Mouse (Mus musculus): ENCODE measurements around the gene Nkx2-1. TPM values are rescaled to one million over a fixed set of nuclear protein-coding genes. Genes with fewer than 3 reads are reported as not detected.

The Nkx2-1 gene
- total RNA-seq, 2 experiments from 2014 or later, result not detected

GRCm38 (mm10) chr12:56521106-56521840, 15.4 kb downstream of the Nkx2-1 start:
- DNase-seq, result no peak

DNA sequence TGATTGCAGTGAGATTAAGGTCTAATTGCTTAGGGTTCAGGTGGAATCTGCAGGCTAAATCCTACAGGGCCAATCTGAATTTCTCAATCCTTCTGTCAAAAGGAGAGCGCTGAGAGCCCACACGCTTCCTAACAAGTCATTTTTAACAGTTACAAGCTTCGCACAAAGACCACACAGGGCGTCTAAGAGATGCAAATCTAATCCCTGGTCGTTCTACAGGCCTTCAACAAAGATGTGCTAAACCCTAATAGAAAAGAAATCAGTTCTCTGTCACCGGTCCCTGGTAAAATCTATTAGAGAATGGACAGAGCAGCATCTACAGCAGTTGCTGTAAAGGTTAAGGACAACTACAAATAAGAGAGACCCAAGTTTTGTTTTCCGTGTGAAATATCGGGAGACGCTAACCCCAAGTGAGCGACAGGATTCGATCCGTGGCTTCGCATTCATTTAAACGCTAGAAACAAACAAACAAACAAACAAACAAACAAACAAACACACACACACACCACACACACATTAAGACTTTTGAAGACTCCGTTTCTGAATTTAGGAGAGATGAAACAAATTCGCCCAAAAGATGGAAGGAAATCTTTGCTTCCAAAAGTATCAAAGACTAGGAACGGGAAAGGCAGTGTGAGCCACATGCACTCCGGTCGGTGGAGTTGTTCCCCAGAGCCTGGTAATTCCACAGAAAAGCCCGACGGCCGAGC, 16.2 kb downstream of the Nkx2-1 start:
- DNase-seq, result no peak

GRCm38 (mm10) chr12:56519738-56520191, 16.9 kb downstream of the Nkx2-1 start:
- no peak for DNase-seq

DNA sequence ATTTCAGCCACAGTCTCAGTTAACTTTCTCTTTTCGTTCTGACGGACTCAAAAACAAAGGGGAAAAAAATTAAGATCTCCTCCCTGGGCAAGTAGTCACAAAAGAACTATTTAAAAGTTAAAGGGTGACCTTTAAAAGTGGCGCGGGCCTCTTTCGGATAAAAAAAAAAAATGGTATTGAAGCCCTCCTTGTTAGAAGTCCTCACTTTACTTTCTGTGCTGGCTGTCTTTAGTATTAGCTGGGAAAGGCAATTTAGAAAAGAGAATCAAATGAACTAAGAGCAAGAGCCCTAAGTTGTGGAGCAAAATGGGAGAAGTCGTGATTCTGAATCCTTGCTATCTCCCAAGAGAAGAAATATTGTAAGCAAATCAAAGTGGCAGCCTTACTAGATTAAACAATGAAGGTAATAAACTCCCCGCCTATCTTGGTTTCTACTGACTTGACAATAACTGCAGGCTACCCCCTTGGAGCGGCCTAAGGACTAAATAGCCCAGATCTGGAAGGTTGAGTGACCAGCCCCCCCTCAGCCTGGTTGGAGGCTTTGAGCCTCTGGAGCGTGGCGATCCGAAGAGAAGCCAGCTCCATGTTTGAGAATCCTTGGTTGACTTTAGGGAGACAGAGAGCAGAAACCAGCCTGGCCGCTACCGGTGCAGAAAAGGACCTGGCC, 17.5 kb downstream of the Nkx2-1 start:
- no peak for DNase-seq

DNA sequence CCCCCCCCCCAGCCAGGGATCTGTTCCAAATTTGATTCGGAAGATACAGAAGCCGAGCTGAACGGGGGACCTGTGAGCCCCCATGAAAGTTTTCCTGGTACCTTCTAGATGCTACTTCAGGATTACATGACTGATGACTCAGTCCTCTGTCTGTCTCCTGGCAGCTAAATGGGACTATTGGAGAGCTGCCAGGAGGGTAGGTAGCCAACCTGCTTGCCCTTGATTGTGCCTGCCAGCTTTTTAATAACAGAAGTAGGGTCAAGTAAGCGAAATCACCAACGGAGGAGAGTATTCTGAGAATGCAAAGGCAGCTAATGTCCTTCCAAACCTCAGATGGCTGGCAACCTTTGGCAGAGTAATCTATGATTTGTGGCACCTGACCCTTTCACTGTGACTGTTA, 18.5 kb downstream of the Nkx2-1 start:
- no peak for DNase-seq

DNA sequence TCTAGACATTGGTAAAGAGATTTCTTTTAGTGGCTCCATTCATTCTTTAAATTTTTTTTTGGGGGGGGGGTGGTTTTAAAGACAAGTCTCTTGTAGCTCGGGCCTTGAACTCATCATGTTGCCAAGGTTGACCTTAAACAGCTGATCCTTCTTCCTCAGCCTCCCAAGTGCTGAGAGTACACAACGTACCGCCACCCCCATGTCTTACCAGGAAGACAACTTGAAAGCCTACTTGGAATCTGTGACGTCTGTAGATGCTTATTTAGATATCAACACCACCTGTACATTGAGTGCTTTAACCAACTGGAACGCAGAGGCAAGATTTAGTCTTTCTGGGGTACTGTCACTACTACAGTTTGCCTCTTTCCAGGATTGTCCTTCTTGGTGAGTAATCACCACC, 21.9 kb downstream of the Nkx2-1 start:
- DNase-seq, result no peak

DNA sequence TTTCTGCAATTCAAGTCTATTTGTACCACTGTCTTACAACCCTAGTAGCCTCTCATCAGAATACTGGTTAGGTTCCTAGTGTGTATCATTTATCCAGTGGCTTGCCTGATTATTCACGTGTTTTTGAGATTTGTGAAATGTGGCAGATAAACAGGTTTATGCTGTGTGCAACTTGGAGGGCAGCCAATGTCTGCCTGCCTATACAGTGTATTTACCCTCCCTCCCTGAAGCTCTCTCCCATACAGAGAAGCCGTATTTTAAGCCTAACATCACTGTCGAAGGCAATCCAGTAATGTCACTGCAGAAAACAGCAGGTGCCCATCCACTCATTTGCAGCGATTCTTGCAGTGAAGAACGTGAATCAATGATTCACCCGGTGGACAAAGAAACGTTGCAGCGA, 28.3 kb downstream of the Nkx2-1 start:
- no peak for DNase-seq

- DNase-seq, result no peak
Observed at GRCm38 (mm10) chr12:56487046-56487445, 49.7 kb downstream of the Nkx2-1 start.

DNA sequence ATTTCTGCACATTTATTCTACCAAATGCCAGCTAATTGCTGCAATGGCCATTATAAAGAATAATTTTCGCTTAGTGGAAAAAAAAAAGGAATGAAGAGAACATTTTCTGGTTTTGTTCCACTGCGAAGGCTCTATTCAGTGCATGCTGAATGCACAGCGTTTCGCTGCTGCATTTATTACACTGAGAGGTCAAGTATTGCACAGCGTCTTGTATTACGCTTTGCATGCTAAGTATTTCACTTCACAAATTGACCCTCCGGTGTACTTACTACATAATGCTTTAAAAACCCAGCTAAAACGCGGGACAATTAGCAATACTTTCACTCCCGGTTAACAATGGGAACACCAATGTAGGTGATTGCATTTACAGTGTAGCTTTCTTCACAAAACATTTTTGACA, 54.1 kb downstream of the Nkx2-1 start:
- no peak for DNase-seq

Other genes with a start within 250 kb of the Nkx2-1 start
- 10 to 100 TPM; 13.3 TPM for gene Mbip, start 191.0 kb downstream of the Nkx2-1 start, total RNA-seq (2021)
- gene Nkx2-9, start 76.4 kb upstream of the Nkx2-1 start, total RNA-seq (2021), result not detected
- under 1 TPM; 0.12 to 0.20 TPM for gene Pax9, start 154.9 kb upstream of the Nkx2-1 start, total RNA-seq (2021)

All from heart, postnatal 4 days (tissue).